Mouse (Mus musculus) liver (tissue): ENCODE measurements around the gene Ccdc81.

Experiments used
- DNase-seq: peaks from one replicate; pipeline ENCODE4 v3.0.0-alpha.2; 2020; ENCODE audit warnings: mixed read lengths

Gene Ccdc81

GRCm38 (mm10) chr7:89903442-89904343 lies at the start of gene Ccdc81:
Gene Ccdc81, minus strand, starts transcription at chr7:89903629.
- DNase-seq, result no peak

GRCm38 (mm10) chr7:89949403-89949802 lies 46.0 kb upstream of the Ccdc81 start:
- no peak for DNase-seq

- no peak for DNase-seq
Measured at GRCm38 (mm10) chr7:89948026-89948425, 44.6 kb upstream of the Ccdc81 start.

GRCm38 (mm10) chr7:89940571-89941463 lies 37.4 kb upstream of the Ccdc81 start, which contains the start of gene Hikeshi:
Gene Hikeshi, minus strand, starts transcription at chr7:89941204.
- peak; percentile 92 for DNase-seq

- DNase-seq, result no peak
Measured at GRCm38 (mm10) chr7:89939497-89940353, 36.3 kb upstream of the Ccdc81 start.

GRCm38 (mm10) chr7:89923441-89924180 lies 20.2 kb upstream of the Ccdc81 start:
- no peak for DNase-seq

GRCm38 (mm10) chr7:89917776-89918175 lies 14.3 kb upstream of the Ccdc81 start:
- DNase-seq, result no peak

GRCm38 (mm10) chr7:89916711-89917110 lies 13.3 kb upstream of the Ccdc81 start:
- no peak for DNase-seq

GRCm38 (mm10) chr7:89913432-89914158 lies 10.2 kb upstream of the Ccdc81 start:
- DNase-seq, result no peak

- DNase-seq, result no peak
Measured at GRCm38 (mm10) chr7:89912356-89912755, 8.9 kb upstream of the Ccdc81 start.

GRCm38 (mm10) chr7:89909711-89910110 lies 6.3 kb upstream of the Ccdc81 start:
- DNase-seq, result no peak

- DNase-seq, result no peak
Measured at GRCm38 (mm10) chr7:89908899-89909621, 5.6 kb upstream of the Ccdc81 start.

- DNase-seq, result no peak
Measured at GRCm38 (mm10) chr7:89908421-89908820, 5.0 kb upstream of the Ccdc81 start.

- DNase-seq, result peak; percentile 72
Measured at GRCm38 (mm10) chr7:89907950-89908349, 4.5 kb upstream of the Ccdc81 start.

GRCm38 (mm10) chr7:89903007-89903406 lies 422 bp downstream of the Ccdc81 start:
- no peak for DNase-seq

- no peak for DNase-seq
Measured at GRCm38 (mm10) chr7:89891856-89892255, 11.6 kb downstream of the Ccdc81 start.

- no peak for DNase-seq
Measured at GRCm38 (mm10) chr7:89891412-89891811, 12.0 kb downstream of the Ccdc81 start.

GRCm38 (mm10) chr7:89884551-89884950 lies 18.9 kb downstream of the Ccdc81 start:
- no peak for DNase-seq

- DNase-seq, result no peak
Measured at GRCm38 (mm10) chr7:89879686-89880085, 23.7 kb downstream of the Ccdc81 start.

GRCm38 (mm10) chr7:89867221-89867620 lies 36.2 kb downstream of the Ccdc81 start:
- DNase-seq, result no peak
